Mouse (Mus musculus) 3T3-L1 (cell line): Measurements from ENCODE around the gene Col5a1.

Experiments
- DNase-seq: peaks from one replicate; pipeline ENCODE4 v3.0.0-alpha.2; 2015; ENCODE audit warnings: low read depth, low spot score

Gene Col5a1

DNA sequence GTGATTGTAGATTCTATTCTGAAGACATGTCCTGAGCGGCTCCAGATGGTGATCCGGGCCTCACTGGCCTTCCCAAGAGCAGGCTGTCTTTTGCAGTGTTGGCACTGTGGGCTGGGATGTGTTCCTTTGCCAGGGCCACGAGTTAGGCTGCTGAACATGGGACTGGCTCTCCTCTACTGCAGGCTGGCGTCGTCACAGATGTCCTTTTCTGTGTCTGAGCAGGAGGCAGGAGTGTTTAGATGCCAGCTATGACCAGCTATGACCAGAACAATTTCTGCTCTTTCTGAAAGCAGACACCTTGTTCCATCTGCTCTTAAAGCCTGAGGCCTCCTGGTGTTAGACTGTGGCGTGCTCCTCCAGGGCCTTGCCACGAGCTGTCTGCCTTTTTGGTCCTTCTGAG lies 31.9 kb downstream of the Col5a1 start:
- no peak for DNase-seq

DNA sequence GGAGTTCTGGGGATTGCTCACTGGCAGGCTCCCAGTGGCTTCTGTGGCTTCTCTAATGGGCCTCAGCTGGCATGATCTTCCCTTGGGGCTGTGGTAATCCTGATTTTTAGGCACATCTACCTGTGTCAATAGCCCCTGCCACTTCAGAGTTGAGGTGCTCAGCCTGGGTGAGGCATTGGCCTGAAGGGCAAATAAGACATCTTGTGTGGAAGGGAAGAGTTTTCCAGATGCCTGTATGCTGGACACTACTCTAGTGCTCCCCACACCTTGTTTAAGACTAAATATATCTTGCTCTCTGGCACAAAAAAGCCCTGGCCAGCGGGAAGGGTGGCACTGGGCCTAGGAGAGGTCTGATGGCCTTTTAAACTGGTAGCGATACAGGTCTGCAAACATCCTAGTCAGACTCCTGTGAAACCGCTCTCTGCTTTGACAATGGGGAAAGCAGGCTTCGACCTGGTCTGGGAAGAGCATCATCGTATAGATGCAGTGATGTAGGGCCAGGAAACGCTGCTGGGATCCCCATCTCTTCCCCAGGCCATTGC lies 33.2 kb downstream of the Col5a1 start:
- no peak for DNase-seq

DNA sequence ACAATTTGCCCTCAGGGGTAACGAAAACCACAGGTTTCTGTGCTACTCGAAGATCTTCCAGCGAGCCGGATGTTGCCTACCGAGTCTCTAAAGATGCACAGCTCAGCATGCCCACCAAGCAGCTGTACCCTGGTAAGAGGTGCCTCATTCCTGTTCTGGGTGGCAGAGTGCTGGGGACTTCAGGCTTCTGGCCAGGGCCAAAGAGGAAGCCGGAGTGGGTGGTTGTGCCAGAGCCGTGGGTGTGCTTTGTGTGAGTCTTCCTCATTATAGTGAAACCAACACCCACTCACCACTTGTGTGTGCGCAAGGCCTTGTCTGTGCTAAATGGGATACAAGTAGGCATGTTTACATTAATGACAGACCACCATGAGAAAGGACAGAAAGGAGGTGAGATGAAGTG lies 35.8 kb downstream of the Col5a1 start:
- no peak for DNase-seq

DNA sequence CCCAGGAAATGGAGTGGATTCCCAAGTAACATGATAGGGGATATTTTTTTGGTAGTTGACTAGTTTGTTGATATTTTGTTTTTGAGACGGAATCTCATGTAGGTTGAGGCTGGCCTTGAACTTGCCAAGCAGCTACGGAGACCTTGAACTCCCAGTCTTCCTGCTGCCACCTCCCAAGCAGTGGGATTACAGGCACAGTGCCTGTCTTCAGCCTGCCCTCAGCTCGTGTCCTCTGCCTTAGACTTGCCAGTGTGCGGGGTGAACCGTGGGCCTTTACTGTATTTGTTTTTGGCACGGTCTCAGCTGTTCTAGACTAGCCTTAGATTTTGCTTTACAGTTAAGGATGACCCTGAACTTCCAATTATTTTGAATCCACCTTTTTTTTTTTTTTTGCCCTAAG lies 37.5 kb downstream of the Col5a1 start:
- DNase-seq = no peak

- DNase-seq = no peak
Measured at GRCm38 (mm10) chr2:27924463-27924862, 38.2 kb downstream of the Col5a1 start.

- DNase-seq = peak; percentile 39
Measured at GRCm38 (mm10) chr2:27926478-27927165, 40.4 kb downstream of the Col5a1 start.

GRCm38 (mm10) chr2:27930471-27931015 lies 44.3 kb downstream of the Col5a1 start:
- peak; percentile 65 for DNase-seq

DNA sequence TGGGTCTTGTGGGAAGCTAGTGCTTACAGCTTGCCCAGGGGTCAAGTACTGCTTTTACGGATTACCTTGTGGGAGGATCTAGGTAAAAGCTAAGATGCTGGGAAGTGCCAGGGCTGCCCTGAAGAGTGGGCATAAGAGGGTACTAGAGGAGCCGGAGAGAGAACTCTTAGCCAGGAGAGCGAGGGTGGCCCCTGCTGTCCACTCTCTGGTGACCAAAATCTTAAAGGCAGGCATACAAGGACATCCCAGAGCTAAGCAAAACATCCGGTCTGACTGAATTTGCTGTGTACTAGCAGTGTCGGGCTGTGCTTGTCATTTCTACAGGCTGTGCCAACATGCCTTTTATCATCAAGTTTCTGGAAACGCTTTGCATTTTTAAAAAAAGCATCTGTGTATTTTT lies 44.9 kb downstream of the Col5a1 start:
- no peak for DNase-seq

GRCm38 (mm10) chr2:27931971-27932370 lies 45.7 kb downstream of the Col5a1 start:
- peak; percentile 75 for DNase-seq

GRCm38 (mm10) chr2:27934269-27934668 lies 48.0 kb downstream of the Col5a1 start:
- DNase-seq = no peak

DNA sequence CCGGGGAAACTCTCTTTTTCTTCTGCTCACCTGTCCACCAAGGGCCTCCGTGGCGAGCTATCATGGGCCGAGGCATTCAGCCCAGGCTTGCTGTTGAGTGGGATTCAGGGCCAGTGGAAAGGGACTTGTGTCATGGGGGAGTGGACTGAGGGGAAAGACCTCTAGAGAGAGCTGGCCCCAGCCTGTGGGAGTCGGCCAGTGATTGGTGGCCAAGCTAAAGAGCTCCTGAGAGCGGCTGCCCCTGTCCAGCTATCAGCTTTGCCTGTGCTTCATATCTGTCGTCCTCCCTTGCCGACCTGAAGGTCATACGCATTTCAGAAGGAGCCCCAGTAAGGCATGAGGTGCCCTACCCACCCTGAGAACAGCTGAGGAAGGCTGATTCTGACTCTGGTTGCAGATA lies 48.6 kb downstream of the Col5a1 start:
- DNase-seq = no peak

GRCm38 (mm10) chr2:27935441-27935840 lies 49.2 kb downstream of the Col5a1 start:
- DNase-seq = peak; percentile 45

DNA sequence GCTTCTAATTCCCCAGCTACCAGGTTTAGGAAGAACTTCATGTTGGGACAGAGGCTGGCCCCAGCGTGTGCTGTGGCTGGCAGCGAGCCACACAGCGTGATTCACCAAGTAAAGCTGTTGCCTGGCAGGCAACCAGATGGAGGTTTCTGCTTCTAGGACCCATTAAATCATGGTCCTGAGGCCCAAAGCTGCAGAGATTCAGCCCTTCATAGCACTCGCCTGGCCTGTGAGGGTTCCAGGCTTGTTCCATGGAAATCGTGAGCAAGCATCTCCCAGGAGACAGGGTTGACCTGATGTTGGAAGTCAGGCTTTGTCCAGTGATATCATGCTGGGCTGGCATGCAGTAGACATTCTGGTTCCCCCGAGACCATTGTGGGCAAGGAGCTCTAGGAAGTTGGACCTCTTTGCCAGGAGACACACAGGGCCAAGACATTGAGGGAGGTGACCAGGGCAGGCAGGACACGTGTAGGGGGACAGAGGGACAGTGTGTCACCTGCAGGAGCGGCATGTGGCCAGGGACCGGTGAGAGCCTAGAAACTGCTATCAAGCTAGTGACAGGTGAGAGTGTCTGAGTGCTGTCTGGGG lies 50.5 kb downstream of the Col5a1 start:
- peak; percentile 96 for DNase-seq

DNA sequence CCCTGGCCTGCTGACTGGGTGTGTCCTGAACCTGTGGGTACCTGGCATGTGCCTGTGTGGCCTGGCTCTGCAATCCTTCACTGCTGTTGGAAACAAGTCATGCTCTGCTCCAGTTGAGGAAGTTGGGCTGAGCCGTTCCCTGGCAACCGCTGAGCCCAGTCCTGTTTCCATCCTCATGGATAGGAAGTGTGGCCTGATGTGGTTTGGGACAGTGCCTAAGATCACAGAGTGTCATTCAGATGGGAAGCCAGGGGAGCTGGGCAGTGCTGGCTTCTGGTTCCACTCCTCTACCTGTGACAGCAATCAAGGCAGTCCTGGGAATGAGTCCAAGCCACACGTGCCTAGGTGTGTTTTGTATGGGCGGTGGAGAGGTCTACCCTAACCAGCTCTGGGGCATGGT lies 53.2 kb downstream of the Col5a1 start:
- peak; percentile 74 for DNase-seq

- DNase-seq = no peak
Measured at GRCm38 (mm10) chr2:27940144-27940543, 53.9 kb downstream of the Col5a1 start.

- DNase-seq = no peak
Measured at GRCm38 (mm10) chr2:27947252-27947651, 61.0 kb downstream of the Col5a1 start.

GRCm38 (mm10) chr2:27947917-27948316 lies 61.7 kb downstream of the Col5a1 start:
- no peak for DNase-seq

- DNase-seq = no peak
Measured at GRCm38 (mm10) chr2:27953866-27954265, 67.6 kb downstream of the Col5a1 start.

DNA sequence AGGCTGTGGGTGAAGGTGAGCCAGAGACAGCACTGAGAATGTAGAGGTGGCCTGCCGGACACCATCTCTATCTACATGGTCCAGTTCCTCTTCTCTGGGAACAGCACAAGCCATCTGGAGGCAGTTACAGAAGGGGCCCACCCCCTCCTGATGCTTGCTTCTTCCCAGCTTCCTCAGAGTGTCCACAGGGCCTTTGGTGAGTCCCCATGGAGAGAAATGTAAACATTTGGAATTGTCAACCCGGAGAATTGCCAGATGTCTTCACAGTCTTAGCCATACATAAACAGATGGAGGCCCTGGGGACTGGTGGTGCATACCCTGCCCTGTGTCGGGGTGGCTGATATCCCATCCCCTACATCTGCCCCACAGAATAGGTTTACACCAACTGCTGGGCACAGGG lies 68.7 kb downstream of the Col5a1 start:
- DNase-seq = no peak

DNA sequence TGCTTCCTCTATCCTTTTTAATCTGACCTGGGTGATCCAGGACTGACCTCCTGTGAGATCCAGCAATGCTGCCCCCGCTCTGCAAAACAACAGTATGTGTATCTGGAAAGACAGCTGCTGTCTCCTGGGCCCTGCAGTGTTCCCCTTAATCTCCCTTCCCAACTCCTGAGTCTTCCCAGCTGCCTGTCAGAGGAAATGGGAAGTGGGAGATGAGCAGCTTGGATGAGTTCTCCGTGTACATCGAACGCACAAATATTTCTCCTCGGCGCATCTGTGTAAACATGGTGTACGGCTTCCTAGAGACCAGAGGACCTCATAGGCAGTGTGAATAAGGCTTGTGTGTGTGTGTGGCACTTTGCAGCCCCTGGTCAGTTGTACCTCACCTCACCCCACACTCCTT lies 70.5 kb downstream of the Col5a1 start:
- no peak for DNase-seq

DNA sequence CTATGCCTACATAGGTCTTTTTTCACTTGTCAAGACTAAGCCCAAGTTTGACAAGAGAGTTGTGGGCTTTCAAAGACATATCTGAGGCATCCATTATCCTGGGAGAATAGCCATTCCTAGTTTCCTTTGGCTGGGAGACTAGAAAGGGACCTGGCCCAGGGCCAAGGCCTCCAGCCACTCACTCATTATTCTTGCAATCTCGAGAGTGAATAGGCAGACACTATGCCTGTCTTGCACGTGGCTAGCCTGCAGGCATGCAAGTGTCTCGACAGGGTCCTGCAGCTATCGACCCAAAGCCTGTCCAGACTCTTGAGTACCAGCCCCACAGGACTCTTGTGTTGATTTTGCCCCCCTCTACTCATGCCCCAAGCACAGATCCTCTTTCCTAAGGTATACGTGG lies 71.0 kb downstream of the Col5a1 start:
- DNase-seq = no peak

DNA sequence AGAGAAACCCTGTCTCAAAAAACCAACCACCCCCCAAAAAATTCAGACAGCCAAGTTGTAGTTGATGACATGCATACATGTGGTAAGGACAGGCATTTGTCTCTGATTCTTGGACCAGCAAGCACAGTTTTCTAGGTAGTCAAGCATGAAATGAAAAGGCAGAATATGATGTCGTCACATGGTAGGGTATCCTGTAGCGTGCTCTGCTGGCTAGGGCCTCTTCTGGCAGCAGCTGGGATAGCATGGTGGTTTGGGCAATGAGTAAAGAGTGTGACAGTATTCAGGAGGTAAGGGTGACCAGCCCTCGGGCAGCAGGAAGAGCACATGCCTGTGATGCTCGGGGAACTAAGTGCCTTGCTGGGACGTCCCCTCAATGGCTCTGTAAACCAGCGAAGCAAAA lies 73.0 kb downstream of the Col5a1 start:
- DNase-seq = peak; percentile 33

DNA sequence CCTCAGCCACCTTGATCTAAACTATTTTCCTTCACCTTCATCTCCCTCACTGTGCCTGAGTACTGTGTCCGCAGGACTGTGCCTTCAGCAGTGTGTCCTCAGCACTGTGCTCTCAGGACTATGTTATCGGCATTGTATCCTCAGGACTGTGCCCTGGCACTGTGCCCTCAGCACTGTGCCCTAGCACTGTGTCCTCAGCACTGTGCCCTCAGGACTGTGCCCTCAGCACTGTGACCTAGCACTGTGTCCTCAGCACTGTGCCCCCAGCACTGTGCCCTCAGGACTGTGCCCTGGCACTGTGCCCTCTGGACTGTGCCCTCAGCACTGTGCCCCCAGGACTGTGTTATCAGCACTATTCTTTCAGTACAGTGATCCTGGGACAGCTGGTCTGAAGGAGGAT lies 75.0 kb downstream of the Col5a1 start:
- no peak for DNase-seq
